Mouse (Mus musculus): ENCODE data around the gene Sostdc1.

The Sostdc1 gene

DNA sequence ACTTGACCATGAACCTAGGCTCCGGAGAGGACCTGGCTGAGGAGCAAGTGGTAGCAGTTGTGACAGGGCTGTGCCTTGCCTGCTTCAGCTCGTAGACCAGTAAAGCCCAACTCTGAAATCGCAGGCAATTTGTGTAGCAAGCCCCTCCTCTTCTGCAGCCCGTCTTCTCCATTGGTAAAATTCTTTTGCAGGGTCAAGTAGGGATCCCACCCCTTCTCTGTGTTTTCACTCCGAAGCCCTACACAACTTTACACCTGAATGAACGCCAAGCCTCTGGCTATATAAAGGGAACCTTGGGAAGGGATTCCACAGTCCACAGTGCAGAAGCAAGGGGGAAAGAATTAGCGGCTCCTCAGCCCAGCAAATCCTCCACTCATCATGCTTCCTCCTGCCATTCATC is at the start of gene Sostdc1:
TSS of gene Sostdc1 (plus strand) at position 224 of the 400 bp plus-strand sequence.
- peak; percentile 10 for DNase-seq (ENCODE audit: low read depth, low spot score)

- no peak for DNase-seq (ENCODE audit: low read depth, low spot score)
These were observed 46.2 kb upstream of the Sostdc1 start for GRCm38 (mm10) chr12:36267670-36268246.

DNA sequence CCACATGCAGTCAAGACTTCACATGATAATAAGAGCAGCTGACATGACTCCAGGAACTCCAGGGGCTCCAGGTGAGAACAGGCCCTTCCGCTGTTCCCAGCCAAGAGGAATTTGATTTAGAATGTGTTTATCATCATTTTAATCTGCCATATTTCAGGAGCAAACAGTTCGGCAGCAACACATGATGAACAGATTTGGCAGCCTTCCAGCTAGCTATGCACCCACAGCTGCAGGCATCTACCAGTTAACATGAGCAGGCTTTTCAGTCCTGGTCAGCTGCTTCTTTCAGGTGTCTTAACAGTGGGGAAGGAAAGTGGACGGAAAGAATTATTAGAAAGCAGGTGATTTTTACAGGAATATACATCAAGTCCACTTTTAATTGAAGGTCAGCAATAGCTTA is 39.1 kb upstream of the Sostdc1 start:
- DNase-seq (ENCODE audit: low read depth, low spot score), result no peak

- DNase-seq (ENCODE audit: low read depth, low spot score), result no peak
These were observed 24.3 kb upstream of the Sostdc1 start for GRCm38 (mm10) chr12:36289634-36290033.

DNA sequence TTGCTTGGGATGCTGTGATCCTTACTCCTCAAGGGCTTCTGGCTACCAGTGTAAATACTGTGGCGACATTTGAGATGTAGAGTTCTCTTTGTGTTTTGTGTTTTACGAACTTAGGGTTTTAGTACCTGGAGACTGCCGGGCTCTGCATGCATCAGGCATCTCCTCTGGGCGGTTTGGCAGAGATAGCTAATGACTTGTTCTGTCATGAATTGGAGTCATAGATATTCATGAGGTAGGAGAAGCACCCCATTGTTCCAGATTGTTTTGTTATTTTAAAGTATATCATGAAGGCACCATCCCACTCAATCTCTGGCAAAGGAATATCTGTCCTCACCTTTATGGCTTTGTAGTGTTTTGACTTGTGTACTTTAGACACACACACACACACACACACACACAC is 23.5 kb upstream of the Sostdc1 start:
- no peak for DNase-seq (ENCODE audit: low read depth, low spot score)

DNA sequence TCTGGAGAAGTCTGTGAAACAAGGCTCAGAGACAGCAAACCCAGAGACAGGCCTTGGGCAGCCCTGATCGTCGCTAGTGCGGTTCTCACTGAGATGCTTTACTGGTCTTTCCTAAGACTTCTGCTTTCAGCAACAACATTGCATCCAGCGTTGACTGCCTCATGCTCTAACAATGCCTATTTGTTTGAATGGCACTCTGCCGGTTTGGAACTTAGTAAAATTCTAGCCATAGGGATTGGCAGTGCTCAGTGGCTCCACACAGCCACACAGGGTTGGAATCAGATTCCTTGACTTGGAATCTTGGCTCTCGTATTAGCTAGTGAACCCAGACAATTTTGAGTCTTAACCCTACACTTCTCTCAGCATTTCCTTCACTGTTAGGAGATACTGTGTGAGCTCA is 22.6 kb upstream of the Sostdc1 start:
- no peak for DNase-seq (ENCODE audit: low read depth, low spot score)

- no peak for DNase-seq (ENCODE audit: low read depth, low spot score)
These were observed 11.6 kb upstream of the Sostdc1 start for GRCm38 (mm10) chr12:36302326-36302725.

DNA sequence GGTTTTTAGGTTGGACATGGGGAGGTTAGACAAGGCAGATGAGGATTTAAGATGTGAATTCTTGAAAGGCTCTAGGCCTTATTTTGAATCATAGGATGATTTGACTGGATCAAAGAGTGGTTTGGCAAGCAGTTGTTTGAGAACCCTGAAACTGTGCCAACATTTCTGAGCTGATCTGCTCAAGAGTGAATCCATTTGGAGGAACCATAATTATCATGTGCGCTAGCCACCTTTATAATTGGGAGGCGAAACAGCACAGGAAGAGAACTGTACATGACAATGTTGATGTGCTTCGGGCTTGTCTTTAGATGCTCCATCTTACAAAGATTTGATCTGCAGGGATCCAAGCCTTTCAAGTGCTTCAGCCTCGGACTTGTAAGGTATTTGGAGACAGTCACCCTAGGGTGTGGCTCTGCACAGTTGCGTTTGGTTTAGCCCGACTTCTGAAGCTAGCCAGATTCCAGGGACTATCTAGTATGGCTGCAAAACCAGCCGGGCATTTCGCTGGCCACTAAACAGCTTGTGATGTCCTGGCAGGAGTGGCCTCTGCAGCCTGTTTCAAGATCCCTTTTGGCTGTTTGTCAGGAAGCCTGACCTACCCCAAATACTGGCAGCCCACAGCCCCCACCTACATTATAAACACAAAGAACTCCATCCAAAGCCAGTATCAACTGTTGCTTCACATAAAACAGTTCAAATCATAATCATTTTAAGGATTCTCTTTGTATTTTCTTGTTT is 10.9 kb upstream of the Sostdc1 start:
- no peak for DNase-seq (ENCODE audit: low read depth, low spot score)

DNA sequence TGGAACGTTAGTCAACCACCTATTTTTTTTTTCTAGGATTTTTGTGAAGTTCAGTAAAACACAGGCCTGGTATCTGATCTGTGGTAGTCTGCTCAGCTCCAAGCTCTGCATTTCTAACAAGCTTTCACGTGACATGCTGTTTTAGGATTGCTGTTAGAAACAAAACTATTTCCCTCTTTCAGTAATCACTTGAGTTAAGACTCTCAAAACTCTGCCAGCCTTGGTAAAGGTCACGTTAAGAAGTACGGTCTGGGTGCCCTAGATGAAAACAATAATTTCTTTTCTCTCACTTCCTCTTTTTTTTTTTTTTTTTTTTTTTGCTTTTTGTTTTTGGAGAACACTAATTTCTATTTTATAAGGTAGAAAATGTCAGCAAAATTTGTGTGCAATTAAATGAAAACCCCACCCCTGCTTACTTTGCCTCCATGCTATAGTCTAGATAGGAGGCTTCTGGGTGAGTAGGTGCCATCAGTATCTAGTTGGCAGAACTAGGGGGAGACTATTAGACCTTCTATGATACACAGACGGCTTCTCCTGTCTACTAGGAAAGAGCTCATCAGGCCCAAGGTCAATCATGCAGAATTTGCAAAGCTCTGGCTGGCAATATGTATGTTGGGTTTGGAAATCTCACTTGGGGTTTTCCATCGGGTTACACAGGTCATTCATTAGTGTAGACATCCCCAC is 5.1 kb upstream of the Sostdc1 start:
- no peak for DNase-seq (ENCODE audit: low read depth, low spot score)

- DNase-seq (ENCODE audit: low read depth, low spot score), result no peak
These were observed 924 bp upstream of the Sostdc1 start for GRCm38 (mm10) chr12:36313015-36313414.

GRCm38 (mm10) chr12:36314446-36314845 is 507 bp downstream of the Sostdc1 start:
- no peak for DNase-seq (ENCODE audit: low read depth, low spot score)

DNA sequence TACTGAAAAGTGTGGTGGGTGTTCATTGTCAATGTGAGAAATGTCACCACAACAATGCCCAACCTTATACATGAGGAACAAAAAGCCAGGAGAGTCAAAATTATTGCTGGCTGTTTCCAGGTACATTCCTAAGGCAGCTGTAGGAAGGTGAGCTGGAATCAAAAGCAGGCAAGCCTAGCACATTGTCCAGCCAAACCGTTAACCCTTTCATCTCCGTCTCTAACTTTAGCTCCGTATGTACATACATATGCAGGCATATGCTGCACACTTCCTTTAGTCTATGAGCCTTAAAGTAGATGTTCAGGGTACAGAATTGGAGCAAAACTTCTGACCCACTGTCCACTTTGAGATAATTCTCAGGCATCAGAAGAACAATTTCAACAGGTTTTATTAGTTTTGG is 1.6 kb downstream of the Sostdc1 start:
- DNase-seq (ENCODE audit: low read depth, low spot score), result no peak

- no peak for DNase-seq (ENCODE audit: low read depth, low spot score)
These were observed 2.1 kb downstream of the Sostdc1 start for GRCm38 (mm10) chr12:36316056-36316455.

DNA sequence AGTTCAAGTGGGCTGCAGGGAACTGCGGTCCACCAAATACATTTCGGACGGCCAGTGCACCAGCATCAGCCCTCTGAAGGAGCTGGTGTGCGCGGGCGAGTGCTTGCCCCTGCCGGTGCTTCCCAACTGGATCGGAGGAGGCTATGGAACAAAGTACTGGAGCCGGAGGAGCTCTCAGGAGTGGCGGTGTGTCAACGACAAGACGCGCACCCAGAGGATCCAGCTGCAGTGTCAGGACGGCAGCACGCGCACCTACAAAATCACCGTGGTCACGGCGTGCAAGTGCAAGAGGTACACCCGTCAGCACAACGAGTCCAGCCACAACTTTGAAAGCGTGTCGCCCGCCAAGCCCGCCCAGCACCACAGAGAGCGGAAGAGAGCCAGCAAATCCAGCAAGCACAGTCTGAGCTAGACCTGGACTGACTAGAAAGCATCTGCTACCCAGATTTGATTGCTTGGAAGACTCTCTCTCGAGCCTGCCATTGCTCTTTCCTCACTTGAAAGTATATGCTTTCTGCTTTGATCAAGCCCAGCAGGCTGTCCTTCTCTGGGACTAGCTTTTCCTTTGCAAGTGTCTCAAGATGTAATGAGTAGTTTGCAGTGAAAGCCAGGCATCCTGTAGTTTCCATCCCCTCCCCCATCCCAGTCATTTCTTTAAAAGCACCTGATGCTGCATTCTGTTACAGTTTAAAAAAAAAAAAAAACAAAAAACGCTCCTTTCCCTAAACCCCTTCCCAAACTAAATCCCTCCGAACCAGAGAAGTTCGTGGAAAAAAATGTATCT is 3.3 kb downstream of the Sostdc1 start:
- peak; percentile 47 for DNase-seq (ENCODE audit: low read depth, low spot score)

DNA sequence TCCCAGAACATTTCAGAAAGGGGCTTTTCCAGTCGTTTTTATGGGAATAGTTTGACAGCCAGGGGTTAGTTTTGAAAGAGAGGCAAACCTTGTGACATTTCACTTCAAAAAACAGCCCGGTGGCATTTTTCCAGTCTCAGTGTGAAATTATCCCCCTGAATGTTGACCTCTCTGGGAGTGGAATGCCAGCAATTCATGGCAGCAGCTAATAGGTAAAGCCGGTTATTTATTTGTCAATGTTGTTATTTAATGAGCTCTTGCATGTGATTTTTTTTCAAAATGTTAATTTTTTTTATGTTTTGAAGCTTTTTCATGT is 3.8 kb downstream of the Sostdc1 start:
- DNase-seq (ENCODE audit: low read depth, low spot score), result no peak

- DNase-seq (ENCODE audit: low read depth, low spot score), result no peak
These were observed 12.2 kb downstream of the Sostdc1 start for GRCm38 (mm10) chr12:36326101-36326521.

DNA sequence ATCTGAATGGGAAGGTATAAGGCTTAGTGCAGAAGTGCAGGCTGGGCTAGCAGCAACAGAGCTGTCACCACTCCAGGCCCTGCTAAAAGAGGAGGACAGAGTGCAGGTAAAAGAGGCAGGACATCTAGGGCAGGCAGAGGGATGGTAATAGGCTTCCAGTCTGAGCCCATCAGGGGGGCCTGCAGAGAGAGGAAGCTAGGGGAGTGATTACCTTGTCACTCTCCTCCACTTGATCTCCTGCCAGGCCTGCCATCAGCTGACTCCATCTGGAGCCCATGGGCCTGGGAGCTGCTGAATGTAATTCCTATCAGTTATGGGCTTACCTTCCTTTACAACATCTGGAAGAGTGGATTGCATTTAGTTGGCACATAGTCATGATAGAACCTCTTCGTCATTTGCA is 18.7 kb downstream of the Sostdc1 start:
- DNase-seq (ENCODE audit: low read depth, low spot score), result no peak

- DNase-seq (ENCODE audit: low read depth, low spot score), result no peak
These were observed 19.9 kb downstream of the Sostdc1 start for GRCm38 (mm10) chr12:36333837-36334281.

GRCm38 (mm10) chr12:36344131-36344530 is 30.2 kb downstream of the Sostdc1 start:
- no peak for DNase-seq (ENCODE audit: low read depth, low spot score)

DNA sequence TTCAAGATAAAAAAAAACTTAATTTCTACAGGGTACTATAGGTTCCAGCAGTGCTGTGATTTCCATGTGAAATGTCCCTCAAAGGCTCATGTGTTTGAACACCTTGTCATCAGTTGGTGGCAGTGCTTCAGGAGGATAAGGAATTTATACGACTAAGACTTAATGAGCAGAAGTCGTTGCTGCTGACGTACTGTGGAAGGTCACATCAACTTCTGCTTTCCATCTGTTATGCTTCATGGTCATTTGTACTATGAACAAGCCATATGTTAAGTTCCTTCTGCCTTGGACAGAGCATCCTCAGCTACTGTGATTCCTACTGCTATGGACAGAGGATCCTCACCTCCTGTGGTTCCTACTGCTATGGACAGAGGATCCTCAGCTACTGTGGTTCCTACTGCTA is 46.1 kb downstream of the Sostdc1 start:
- no peak for DNase-seq (ENCODE audit: low read depth, low spot score)

DNA sequence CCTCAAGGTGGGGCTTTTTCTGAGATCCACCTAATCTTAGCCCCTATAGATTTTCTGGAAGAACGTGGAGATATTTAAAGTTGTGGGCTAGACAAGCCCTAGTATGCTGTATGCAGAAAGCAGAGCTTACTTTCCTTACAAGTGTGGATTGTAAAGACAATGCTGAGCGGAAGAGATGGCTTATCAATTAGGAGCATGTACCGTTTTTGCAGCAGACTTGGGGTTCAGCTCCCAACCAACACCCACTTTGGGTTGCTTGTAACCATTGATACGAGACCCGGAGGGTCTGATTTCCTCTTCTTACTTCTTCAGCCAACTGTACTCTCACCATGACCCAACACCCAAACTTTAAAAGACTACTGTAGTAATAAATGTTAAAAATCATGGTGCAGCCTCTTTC is 46.8 kb downstream of the Sostdc1 start:
- DNase-seq (ENCODE audit: low read depth, low spot score), result no peak

DNA sequence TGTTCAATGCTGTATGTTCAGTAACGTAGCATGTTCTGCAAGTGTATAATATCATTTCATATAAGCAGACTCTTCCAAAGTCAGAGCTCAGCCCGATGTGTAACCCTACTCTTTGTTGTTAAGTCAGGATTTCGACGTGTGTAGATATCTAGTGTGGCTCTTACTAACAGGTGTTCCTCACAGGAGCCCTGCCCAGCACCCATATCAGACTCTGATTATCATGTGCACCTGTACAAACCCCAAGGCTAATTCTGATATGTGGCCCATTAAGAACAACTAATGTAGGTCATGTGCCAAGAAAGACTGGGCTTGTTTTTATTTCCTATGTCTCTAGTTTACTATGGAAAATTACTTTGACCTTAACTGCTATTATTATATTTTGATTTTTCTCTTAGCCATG is 50.1 kb downstream of the Sostdc1 start:
- DNase-seq (ENCODE audit: low read depth, low spot score), result no peak
